Mouse (Mus musculus): Measurements from ENCODE around the gene Sbk3.

Gene Sbk3

DNA sequence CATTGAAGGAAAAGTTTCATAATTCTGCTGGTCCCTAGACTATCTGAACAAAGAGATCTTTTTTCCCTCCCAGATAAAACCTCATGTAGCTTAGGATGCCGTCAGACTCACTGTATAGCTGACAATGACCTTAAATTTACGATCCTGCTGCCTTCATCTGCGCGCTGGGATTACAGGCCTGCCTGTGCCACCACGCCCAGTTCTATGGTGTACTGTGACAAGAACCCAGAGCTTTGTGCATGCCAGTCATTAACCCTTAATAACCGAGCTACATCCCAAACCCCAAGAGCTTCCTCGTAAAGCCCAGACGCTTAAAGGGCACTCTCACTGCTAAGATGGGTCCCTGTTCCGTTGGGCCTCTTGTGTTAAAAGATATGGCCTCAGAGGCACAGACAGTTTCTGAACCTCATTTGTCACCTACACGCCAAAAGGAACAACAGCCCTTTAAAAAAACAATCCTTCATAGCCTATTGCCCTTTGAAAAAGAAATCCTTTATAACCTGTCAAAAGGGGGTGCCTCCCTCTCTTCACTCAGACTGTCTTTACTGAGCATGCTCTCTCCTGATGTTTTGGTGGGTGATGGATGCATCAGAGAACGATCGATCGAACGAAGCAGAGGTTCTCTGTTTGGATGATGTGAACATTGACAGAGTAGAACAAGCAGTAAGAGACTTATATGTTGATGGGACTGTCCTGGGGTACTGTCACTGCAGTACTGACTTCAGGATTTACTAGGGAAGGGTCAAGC, 55.1 kb downstream of the Sbk3 start:
- in situ Hi-C loops (cut with MboI, MseI): loop anchor here in 1 of 2 experiments (5.0 kb wide), 1 partner anchor 101 kb away; the partner anchor contains the start of gene Gm44973
